Mouse (Mus musculus) liver, embryonic 14.5 days (tissue): ENCODE measurements at regions not wholly inside any gene's neighbourhood (a gene's known extent, or its start where the extent isn't known, plus 50 kb on each side); places are given as distances from the start of the nearest gene placed in this dataset.

Source experiments
- ATAC-seq: fragments of 200-750 bp; cut with Nextera tagmentation; 2 replicates; pipeline ENCODE4 v1.8.0; 2017; ENCODE audit warnings: moderate number of reproducible peaks, mild to moderate bottlenecking, moderate library complexity; ENCODE audit not compliant: insufficient read depth
- DNase-seq, 3 experiments: peaks; one replicate each; pipeline ENCODE4 v3.0.0-alpha.2; 2012 to 2013; ENCODE audit warnings: low read depth in 3 of 3, low spot score in 3 of 3
- H3K27ac ChIP-seq: fragments of 300-500 bp; sonication (generic); 2 replicates; pipeline ENCODE4 v1.5.1; 2014; ENCODE audit warnings: moderate library complexity, mild to moderate bottlenecking, control low read depth, inconsistent platforms
- H3K27me3 ChIP-seq: fragments of 300-500 bp; sonication (generic); 2 replicates; pipeline ENCODE4 v1.6.1; 2014; ENCODE audit warnings: mild to moderate bottlenecking, low read length, moderate library complexity; ENCODE audit not compliant: control insufficient read depth, insufficient read depth
- H3K36me3 ChIP-seq: fragments of 300-500 bp; sonication (generic); replicated peaks from 2 replicates; pipeline ENCODE4 v1.6.1; 2014; ENCODE audit warnings: low read depth; ENCODE audit not compliant: control insufficient read depth, insufficient read depth
- H3K4me1 ChIP-seq, 2 experiments: fragments of 200-500 bp in 1 of 2; fragments of 300-500 bp in 1 of 2; sonication (generic) in 1 of 2; replicated peaks; 2 replicates each; pipeline ENCODE4 v1.6.1; 2012 to 2014; ENCODE audit warnings: antibody characterized with exemption in 1 of 2, inconsistent platforms in 1 of 2, low read length in 1 of 2; ENCODE audit not compliant: control insufficient read depth in 2 of 2, insufficient read depth in 2 of 2
- H3K4me2 ChIP-seq: fragments of 300-500 bp; sonication (generic); 2 replicates; pipeline ENCODE4 v1.6.1; 2014; ENCODE audit warnings: low read depth, mild to moderate bottlenecking, control low read depth, moderate library complexity
- H3K4me3 ChIP-seq, 2 experiments: fragments of 200-500 bp in 1 of 2; fragments of 300-500 bp in 1 of 2; sonication (generic) in 1 of 2; 2 replicates each; pipeline ENCODE4 v1.5.1; 2012 to 2014; ENCODE audit warnings: low read depth in 2 of 2, low read length in 2 of 2, mild to moderate bottlenecking in 2 of 2, control low read depth in 1 of 2, inconsistent platforms in 1 of 2, moderate library complexity in 1 of 2; ENCODE audit not compliant: insufficient read depth in 1 of 2
- H3K9ac ChIP-seq: fragments of 300-500 bp; sonication (generic); replicated peaks from 2 replicates; pipeline ENCODE4 v1.6.1; 2014; ENCODE audit warnings: mild to moderate bottlenecking, control low read depth, moderate library complexity
- H3K9me3 ChIP-seq: fragments of 300-500 bp; sonication (generic); 2 replicates; pipeline ENCODE4 v1.6.1; 2016; ENCODE audit warnings: low read length, mixed read lengths; ENCODE audit not compliant: control insufficient read depth
- CTCF ChIP-seq: IDR thresholded peaks from 2 replicates; pipeline ENCODE4 v1.5.1; 2016; ENCODE audit warnings: antibody characterized with exemption, low read depth, control low read depth
- EP300 ChIP-seq: IDR thresholded peaks from 2 replicates; pipeline ENCODE4 v1.6.1; 2016; ENCODE audit warnings: antibody characterized with exemption, low read depth
- WGBS: fragments of 180-500 bp; shearing (Covaris S2); extraction: QIAGEN DNeasy Blood & Tissue Kit; methylation state at CpG from one replicate; pipeline ENCODE4 v1.1.7; 2014; ENCODE audit not compliant: insufficient replicate concordance; 5-methylcytosine and 5-hydroxymethylcytosine counted together

GRCm38 (mm10) chr3:18715776-18716175, 767.6 kb downstream of the Cypt12 start:
- H3K27me3 ChIP-seq, result no peaks in the 10 kb centered on the region
- H3K36me3 ChIP-seq, result no peaks in the 10 kb centered on the region
- 68% methylated on average over 5 of the region's 5 CpGs for WGBS
- ATAC-seq (no peak), DNase-seq (no peak)
- H3K9ac ChIP-seq, result no peak overlapping the region
- H3K9me3 ChIP-seq, result no peaks in the 10 kb centered on the region
- no peak overlapping the region for H3K4me2 ChIP-seq
- TF ChIP-seq EP300 (no peak), CTCF (no peak)
- H3K27ac ChIP-seq, result no peak overlapping the region
- H3K4me1 ChIP-seq, result no peaks in the 10 kb centered on the region
- no peak overlapping the region for H3K4me3 ChIP-seq

- Histone ChIP-seq H3K9ac (no peak overlapping the region), H3K4me3 (no peak overlapping the region), H3K27ac (no peak overlapping the region), H3K4me2 (no peak overlapping the region), H3K36me3 (no peaks in the 10 kb centered on the region), H3K4me1 (no peaks in the 10 kb centered on the region), H3K27me3 (no peaks in the 10 kb centered on the region), H3K9me3 (no peaks in the 10 kb centered on the region)
- TF ChIP-seq CTCF, result no peak
- TF ChIP-seq EP300, result no peak
- WGBS, result 61% methylated on average over 1 of the region's 1 CpGs
- ATAC-seq (no peak), DNase-seq (no peak)
Observed at GRCm38 (mm10) chr3:18725507-18725906, 777.3 kb downstream of the Cypt12 start.

DNA sequence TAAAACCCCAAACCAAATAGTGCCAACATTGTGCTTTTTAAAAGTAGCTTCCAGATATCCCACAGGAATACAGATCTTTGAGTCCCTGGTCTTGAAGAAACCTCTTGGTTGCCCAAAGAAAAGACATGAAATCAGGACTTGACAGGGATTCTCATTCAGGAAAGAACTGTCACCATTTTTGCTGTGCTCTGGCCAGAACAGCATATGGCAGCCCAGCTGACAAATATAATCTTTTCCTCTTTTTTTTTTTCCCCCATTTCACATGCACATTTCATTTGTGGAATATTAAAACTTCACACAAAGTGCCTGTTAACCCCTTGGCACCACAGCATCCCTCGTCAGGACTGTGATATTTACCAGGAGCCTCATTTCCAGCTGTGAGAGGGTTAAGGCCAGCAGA, 783.0 kb downstream of the Cypt12 start:
- no peaks in the 10 kb centered on the region for H3K9me3 ChIP-seq
- H3K27ac ChIP-seq, result no peak overlapping the region
- TF ChIP-seq EP300 (no peak), CTCF (no peak)
- H3K4me3 ChIP-seq, result no peak overlapping the region
- 31% methylated on average over 1 of the region's 1 CpGs for WGBS
- no peaks in the 10 kb centered on the region for H3K36me3 ChIP-seq
- H3K4me2 ChIP-seq, result no peak overlapping the region
- no peaks in the 10 kb centered on the region for H3K4me1 ChIP-seq
- H3K9ac ChIP-seq, result no peak overlapping the region
- H3K27me3 ChIP-seq, result no peaks in the 10 kb centered on the region
- ATAC-seq, result no peak
- DNase-seq, result no peak

DNA sequence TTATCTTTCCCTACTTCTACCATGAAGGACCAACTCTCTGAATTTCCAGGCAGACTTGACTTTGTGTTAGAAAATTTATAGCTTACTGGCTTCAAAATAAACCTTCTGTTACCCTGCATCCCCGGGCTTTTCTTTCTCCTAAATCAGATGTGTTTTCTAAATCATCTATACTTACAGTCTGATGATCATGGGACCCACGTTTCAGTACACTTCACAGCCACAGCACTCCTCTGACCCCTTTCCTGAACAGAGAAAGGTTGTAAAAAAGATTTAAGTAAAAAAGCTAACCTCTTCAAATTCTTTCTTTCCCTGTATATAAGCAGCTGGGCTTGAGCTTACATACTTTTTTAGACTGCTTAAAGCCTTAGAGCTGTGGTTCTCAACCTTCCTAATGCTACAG, 783.5 kb downstream of the Cypt12 start:
- H3K4me3 ChIP-seq, result no peak overlapping the region
- no peak for TF ChIP-seq EP300
- TF ChIP-seq CTCF, result no peak
- no peak overlapping the region for H3K27ac ChIP-seq
- no peaks in the 10 kb centered on the region for H3K9me3 ChIP-seq
- H3K4me1 ChIP-seq, result no peaks in the 10 kb centered on the region
- no peak for ATAC-seq
- no peaks in the 10 kb centered on the region for H3K36me3 ChIP-seq
- WGBS, result 35% methylated on average over 2 of the region's 2 CpGs
- no peak overlapping the region for H3K9ac ChIP-seq
- no peak for DNase-seq
- H3K27me3 ChIP-seq, result no peaks in the 10 kb centered on the region
- no peak overlapping the region for H3K4me2 ChIP-seq

- H3K9ac ChIP-seq, result no peak overlapping the region
- TF ChIP-seq EP300, result no peak
- TF ChIP-seq CTCF, result no peak
- H3K36me3 ChIP-seq, result no peaks in the 10 kb centered on the region
- no peak overlapping the region for H3K4me2 ChIP-seq
- H3K4me1 ChIP-seq, result no peaks in the 10 kb centered on the region
- WGBS, result 66% methylated on average over 1 of the region's 1 CpGs
- no peak overlapping the region for H3K27ac ChIP-seq
- H3K4me3 ChIP-seq, result no peak overlapping the region
- no peaks in the 10 kb centered on the region for H3K27me3 ChIP-seq
- DNase-seq (no peak), ATAC-seq (no peak)
- no peaks in the 10 kb centered on the region for H3K9me3 ChIP-seq
Observed at GRCm38 (mm10) chr3:18733540-18733939, 785.3 kb downstream of the Cypt12 start.

DNA sequence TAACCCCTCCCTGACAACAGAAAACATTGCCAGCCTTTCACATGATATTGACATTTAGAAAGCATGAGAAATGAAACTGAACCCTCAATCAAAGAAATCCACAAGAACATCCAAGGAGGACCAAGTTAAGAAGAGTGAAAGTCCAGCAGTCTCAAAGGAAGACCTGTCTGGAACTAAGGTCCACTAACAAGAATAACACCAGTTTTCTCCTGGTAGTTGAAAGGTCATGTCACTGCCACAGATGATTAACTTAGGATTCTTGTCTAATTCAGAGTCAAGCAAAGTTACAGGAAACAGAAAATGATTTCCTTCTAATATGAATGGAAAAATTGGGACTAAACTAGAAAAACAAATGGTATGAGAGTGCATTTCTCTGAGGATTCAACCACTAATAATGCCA, 790.7 kb downstream of the Cypt12 start:
- Histone ChIP-seq H3K9me3 (no peaks in the 10 kb centered on the region), H3K27me3 (no peaks in the 10 kb centered on the region), H3K27ac (no peak overlapping the region), H3K36me3 (no peaks in the 10 kb centered on the region), H3K9ac (no peak overlapping the region), H3K4me2 (no peak overlapping the region), H3K4me1 (no peaks in the 10 kb centered on the region), H3K4me3 (no peak overlapping the region)
- ATAC-seq, result no peak
- DNase-seq, result no peak
- TF ChIP-seq EP300 (no peak), CTCF (no peak)
